Mouse (Mus musculus): ENCODE measurements around the gene Eaf1.

GRCm38 (mm10) chr14:31473297-31473696 is 20.9 kb upstream of the Eaf1 start:
- TF ChIP-seq POLR2A (IDR thresholded peaks at IDR 0.05; ENCODE audit: borderline replicate concordance, extremely low read depth, low read depth, low read length) (no peak), CTCF (IDR thresholded peaks at IDR 0.05; ENCODE audit: insufficient read depth, low read length) (no peak)
